Mouse (Mus musculus) hindbrain, embryonic 16.5 days (tissue): ENCODE measurements at regions not wholly inside any gene's neighbourhood (a gene's known extent, or its start where the extent isn't known, plus 50 kb on each side); places are given as distances from the start of the nearest gene placed in this dataset.

ENCODE experiments used
- ATAC-seq: fragments of 200-750 bp; cut with Nextera tagmentation; 2 replicates; pipeline ENCODE4 v1.8.0; 2017; ENCODE audit warnings: moderate TSS enrichment, moderate library complexity
- H3K27ac ChIP-seq: fragments of 300-500 bp; sonication (generic); 2 replicates; pipeline ENCODE4 v1.5.1; 2014; ENCODE audit warnings: low read depth, mild to moderate bottlenecking, control low read depth, low read length, moderate library complexity
- H3K27me3 ChIP-seq: fragments of 300-500 bp; sonication (generic); replicated peaks from 2 replicates; pipeline ENCODE4 v1.6.1; 2014; ENCODE audit warnings: low read length; ENCODE audit not compliant: control insufficient read depth, insufficient read depth
- H3K36me3 ChIP-seq: fragments of 300-500 bp; sonication (generic); 2 replicates; pipeline ENCODE4 v1.6.1; 2014; ENCODE audit warnings: mild to moderate bottlenecking, low read length, moderate library complexity, mixed read lengths; ENCODE audit not compliant: control insufficient read depth, insufficient read depth
- H3K4me1 ChIP-seq: fragments of 300-500 bp; sonication (generic); 2 replicates; pipeline ENCODE4 v1.6.1; 2014; ENCODE audit warnings: low read depth, low read length; ENCODE audit not compliant: control insufficient read depth, insufficient read depth
- H3K4me2 ChIP-seq: fragments of 300-500 bp; sonication (generic); 2 replicates; pipeline ENCODE4 v1.6.1; 2014; ENCODE audit warnings: mild to moderate bottlenecking, low read length, control low read depth, moderate library complexity
- H3K4me3 ChIP-seq: fragments of 300-500 bp; sonication (generic); 2 replicates; pipeline ENCODE4 v1.5.1; 2014; ENCODE audit warnings: mild to moderate bottlenecking, low read length, control low read depth, moderate library complexity
- H3K9ac ChIP-seq: fragments of 300-500 bp; sonication (generic); 2 replicates; pipeline ENCODE4 v1.6.1; 2014; ENCODE audit warnings: low read depth, mild to moderate bottlenecking, control low read depth, low read length, moderate library complexity
- H3K9me3 ChIP-seq: fragments of 300-500 bp; sonication (generic); 2 replicates; pipeline ENCODE4 v1.6.1; 2014; ENCODE audit warnings: mild to moderate bottlenecking, low read length, moderate library complexity; ENCODE audit not compliant: control insufficient read depth
- WGBS: fragments of 180-500 bp; shearing (Covaris S2); extraction: QIAGEN DNeasy Blood & Tissue Kit; methylation state at CpG from one replicate; pipeline ENCODE4 v1.1.7; 2014; 5-methylcytosine and 5-hydroxymethylcytosine counted together

GRCm38 (mm10) chr8:6321346-6321745 lies 1216.2 kb upstream of the Slc10a2 start:
- Histone ChIP-seq H3K9ac (no peak overlapping the region), H3K4me2 (no peak overlapping the region), H3K9me3 (no peaks in the 10 kb centered on the region), H3K36me3 (no peaks in the 10 kb centered on the region), H3K4me3 (no peak overlapping the region), H3K4me1 (no peaks in the 10 kb centered on the region), H3K27ac (no peak overlapping the region), H3K27me3 (no peaks in the 10 kb centered on the region)
- no peak for ATAC-seq
- 33% methylated on average over 1 of the region's 1 CpGs for WGBS

- Histone ChIP-seq H3K9me3 (no peaks in the 10 kb centered on the region), H3K4me1 (no peaks in the 10 kb centered on the region), H3K36me3 (no peaks in the 10 kb centered on the region), H3K27me3 (no peaks in the 10 kb centered on the region), H3K27ac (no peak overlapping the region), H3K4me2 (no peak overlapping the region), H3K4me3 (no peak overlapping the region), H3K9ac (no peak overlapping the region)
- peak; percentile 91 for ATAC-seq
- WGBS, result 63% methylated on average over 4 of the region's 4 CpGs
Observed at GRCm38 (mm10) chr8:6315162-6315845, 1210.2 kb upstream of the Slc10a2 start.

- Histone ChIP-seq H3K4me2 (no peak overlapping the region), H3K4me1 (no peaks in the 10 kb centered on the region), H3K9me3 (no peaks in the 10 kb centered on the region), H3K27me3 (no peaks in the 10 kb centered on the region), H3K4me3 (no peak overlapping the region), H3K36me3 (no peaks in the 10 kb centered on the region), H3K9ac (no peak overlapping the region), H3K27ac (no peak overlapping the region)
- 14% methylated on average over 3 of the region's 3 CpGs for WGBS
- ATAC-seq, result peak; percentile 69
Observed at GRCm38 (mm10) chr8:6288889-6289288, 1183.7 kb upstream of the Slc10a2 start.

GRCm38 (mm10) chr8:6279903-6280302 lies 1174.8 kb upstream of the Slc10a2 start:
- ATAC-seq, result no peak
- Histone ChIP-seq H3K4me3 (no peak overlapping the region), H3K27me3 (no peaks in the 10 kb centered on the region), H3K36me3 (no peaks in the 10 kb centered on the region), H3K9ac (no peak overlapping the region), H3K4me2 (no peak overlapping the region), H3K4me1 (no peaks in the 10 kb centered on the region), H3K27ac (no peak overlapping the region), H3K9me3 (no peaks in the 10 kb centered on the region; the same call in 1 of the 2 replicates)
- 73% methylated on average over 1 of the region's 1 CpGs for WGBS
